Mouse (Mus musculus) intestine, embryonic 14.5 days (tissue): ENCODE measurements around the gene Crct1. TPM values are rescaled to one million over a fixed set of nuclear protein-coding genes. Genes with fewer than 3 reads are reported as not detected.

Experiments
- polyA plus RNA-seq: library from polyadenylated mRNA; unstranded; fragments of >200 nt; fragmentation: Nextera tagmentation; extraction: Ambion mirVana; gene quantifications from 2 replicates; pipeline ENCODE4 v1.2.1, GENCODE M21; 2014

The Crct1 gene
- polyA plus RNA-seq, 1 experiment from 2014 or later: not detected

Other genes starting within 250 kb of the Crct1 start
- not detected in 2 replicates for gene Lce1i, start 236.8 kb downstream of the Crct1 start, polyA plus RNA-seq
- not detected in 2 replicates for gene Lce1j, start 225.2 kb downstream of the Crct1 start, polyA plus RNA-seq
- gene Lce1k, start 207.8 kb downstream of the Crct1 start, polyA plus RNA-seq: not detected in 2 replicates
- gene Kprp, start 188.4 kb downstream of the Crct1 start, polyA plus RNA-seq: not detected in 2 replicates
- gene Lce1l, start 164.4 kb downstream of the Crct1 start, polyA plus RNA-seq: not detected in 2 replicates
- not detected in 2 replicates for gene 2310050C09Rik, start 145.5 kb downstream of the Crct1 start, polyA plus RNA-seq
- gene Lce3a, start 89.5 kb downstream of the Crct1 start, polyA plus RNA-seq: not detected in 2 replicates
- not detected in 2 replicates for gene Lce3b, start 82.7 kb downstream of the Crct1 start, polyA plus RNA-seq
- gene Lce3c, start 71.2 kb downstream of the Crct1 start, polyA plus RNA-seq: 0.35 TPM in 1 of 2 replicates, not detected in the other
- gene Lce3d, start 58.3 kb downstream of the Crct1 start, polyA plus RNA-seq: not detected in 2 replicates
- gene Lce3e, start 48.6 kb downstream of the Crct1 start, polyA plus RNA-seq: not detected in 2 replicates
- gene Lce3f, start 23.5 kb downstream of the Crct1 start, polyA plus RNA-seq: not detected in 2 replicates
- gene Lce1m, start 3.4 kb upstream of the Crct1 start, polyA plus RNA-seq: not detected in 2 replicates
- not detected in 2 replicates for gene Gm4858, start 53.1 kb upstream of the Crct1 start, polyA plus RNA-seq
- not detected in 2 replicates for gene Crnn, start 129.1 kb upstream of the Crct1 start, polyA plus RNA-seq
- gene Flg2, start 181.6 kb upstream of the Crct1 start, polyA plus RNA-seq: not detected in 2 replicates